Mouse (Mus musculus) heart, postnatal 0 days (tissue): Measurements from ENCODE around the gene Acadvl. TPM values are rescaled to one million over a fixed set of nuclear protein-coding genes. Genes with fewer than 3 reads are reported as not detected.

ENCODE experiments used
- ATAC-seq: fragments of 200-750 bp; cut with Nextera tagmentation; 2 replicates; pipeline ENCODE4 v1.8.0; 2017; ENCODE audit warnings: low read depth, moderate number of reproducible peaks, moderate library complexity; ENCODE audit not compliant: insufficient read depth
- DNase-seq: peaks from one replicate; pipeline ENCODE4 v3.0.0-alpha.2; 2016; ENCODE audit warnings: low spot score
- H3K27ac ChIP-seq: fragments of 300-500 bp; sonication (generic); 2 replicates; pipeline ENCODE4 v1.5.1; 2014; ENCODE audit warnings: low read depth, mild to moderate bottlenecking
- H3K27me3 ChIP-seq: fragments of 300-500 bp; sonication (generic); 2 replicates; pipeline ENCODE4 v1.6.1; 2014; ENCODE audit warnings: low read length, mixed read lengths; ENCODE audit not compliant: control insufficient read depth, insufficient read depth
- H3K36me3 ChIP-seq: fragments of 300-500 bp; sonication (generic); replicated peaks from 2 replicates; pipeline ENCODE4 v1.6.1; 2014; ENCODE audit warnings: low read length, mixed read lengths; ENCODE audit not compliant: control insufficient read depth, insufficient read depth
- H3K4me1 ChIP-seq: fragments of 300-500 bp; sonication (generic); 2 replicates; pipeline ENCODE4 v1.6.1; 2014; ENCODE audit warnings: antibody characterized with exemption; ENCODE audit not compliant: control insufficient read depth, insufficient read depth
- H3K4me2 ChIP-seq: fragments of 300-500 bp; sonication (generic); 2 replicates; pipeline ENCODE4 v1.6.1; 2014; ENCODE audit warnings: low read depth, mild to moderate bottlenecking, low read length, moderate library complexity
- H3K4me3 ChIP-seq: fragments of 300-500 bp; sonication (generic); 2 replicates; pipeline ENCODE4 v1.5.1; 2014; ENCODE audit warnings: low read depth, low read length
- H3K9ac ChIP-seq: fragments of 300-500 bp; sonication (generic); replicated peaks from 2 replicates; pipeline ENCODE4 v1.6.1; 2014; ENCODE audit warnings: low read depth, low read length, mixed read lengths
- H3K9me3 ChIP-seq: fragments of 300-500 bp; sonication (generic); replicated peaks from 2 replicates; pipeline ENCODE4 v1.6.1; 2016; ENCODE audit warnings: low read length; ENCODE audit not compliant: control insufficient read depth
- CTCF ChIP-seq: IDR thresholded peaks from 2 replicates; pipeline ENCODE4 v1.5.1; 2016; ENCODE audit warnings: antibody characterized with exemption, control low read depth, low read depth
- EP300 ChIP-seq: IDR thresholded peaks from 2 replicates; pipeline ENCODE4 v1.6.1; 2016; ENCODE audit warnings: antibody characterized with exemption, low read depth
- WGBS: fragments of 180-500 bp; shearing (Covaris S2); extraction: QIAGEN DNeasy Blood & Tissue Kit; methylation state at CpG from one replicate; pipeline ENCODE4 v1.1.7; 2014; 5-methylcytosine and 5-hydroxymethylcytosine counted together
- polyA plus RNA-seq: library from polyadenylated mRNA; unstranded; fragments of >200 nt; fragmentation: Nextera tagmentation; extraction: Ambion mirVana; gene quantifications from 2 replicates; pipeline ENCODE4 v1.2.1, GENCODE M21; 2015
- total RNA-seq: library from RNA; depleted of rRNA; stranded (reverse); fragments of >200 nt; gene quantifications from 2 replicates; pipeline ENCODE4 v1.2.3, GENCODE M21; 2014; ENCODE audit warnings: low replicate concordance

Acadvl gene
- total and polyA plus RNA-seq, 2 experiments from 2014 or later, result 469 to 815 TPM

DNA sequence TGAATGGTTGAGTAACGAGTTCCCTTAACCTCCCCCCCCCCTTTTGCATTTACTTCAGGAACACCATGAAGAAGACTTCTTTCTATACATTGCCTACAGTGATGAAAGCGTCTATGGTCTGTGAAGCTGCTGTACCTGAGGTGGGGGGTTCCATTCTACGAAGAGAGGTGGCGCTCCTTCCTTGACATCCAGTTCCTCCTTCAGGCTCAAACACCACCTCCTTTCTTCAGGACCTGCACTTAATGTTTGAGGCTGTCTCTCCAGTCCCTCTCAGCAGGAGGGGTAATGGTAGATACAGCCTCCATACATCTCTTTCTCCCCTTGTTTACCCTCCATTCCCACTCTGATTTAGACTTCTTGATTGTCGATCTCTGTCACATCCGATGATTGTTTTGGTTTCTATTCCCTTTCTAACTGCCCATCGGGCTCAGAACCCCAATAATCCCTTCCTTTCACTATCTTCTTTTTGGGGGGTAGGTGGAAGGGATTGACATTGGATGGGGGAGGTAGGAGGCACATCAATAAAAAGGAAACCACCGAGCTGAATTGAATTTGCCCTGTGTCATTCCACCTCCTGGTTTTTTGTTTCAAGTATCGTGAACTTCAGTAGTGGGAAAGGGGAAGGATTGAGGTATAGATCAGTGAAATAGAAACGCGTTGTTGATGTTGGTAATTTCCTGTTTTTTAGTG, 20.7 kb downstream of the Acadvl start:
- Histone ChIP-seq H3K9ac (no peak overlapping the region), H3K9me3 (no peaks in the 10 kb centered on the region), H3K4me2 (peak overlapping the region; percentile 46), H3K36me3 (peaks cover 41% of the 10 kb centered on the region), H3K4me3 (no peak overlapping the region), H3K4me1 (peaks cover 11% of the 10 kb centered on the region), H3K27ac (no peak overlapping the region), H3K27me3 (no peaks in the 10 kb centered on the region)
- no peak for ATAC-seq
- 84% methylated on average over 11 of the region's 11 CpGs for WGBS
- DNase-seq, result no peak
- TF ChIP-seq EP300, result no peak
- peak; percentile 12; the same call in 1 of the 2 replicates for TF ChIP-seq CTCF

DNA sequence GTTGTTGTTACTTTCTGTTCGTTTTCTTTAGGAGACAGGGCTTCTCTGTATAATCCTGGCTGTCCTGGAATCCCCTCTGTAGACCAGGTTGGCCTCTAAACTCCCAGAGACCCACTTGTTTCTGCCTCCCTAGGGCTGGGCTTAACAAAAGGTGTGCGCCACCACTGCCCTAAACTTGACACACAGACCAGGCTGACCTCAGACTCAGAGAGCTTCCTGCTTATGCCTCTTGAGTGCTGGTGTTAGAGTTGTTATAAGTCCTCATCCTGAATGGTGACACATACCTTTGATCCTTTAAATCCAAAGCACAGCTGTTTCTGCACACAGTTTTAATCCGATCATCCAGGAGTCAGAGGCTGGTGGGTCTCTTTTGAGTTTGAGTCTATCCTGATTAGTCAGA, 22.3 kb downstream of the Acadvl start:
- TF ChIP-seq EP300 (no peak), CTCF (no peak)
- Histone ChIP-seq H3K9ac (no peak overlapping the region), H3K9me3 (no peaks in the 10 kb centered on the region), H3K4me2 (peak overlapping the region; percentile 70; the same call in 1 of the 2 replicates), H3K4me1 (peaks cover 11% of the 10 kb centered on the region), H3K4me3 (peak overlapping the region; percentile 64; the same call in 1 of the 2 replicates), H3K27me3 (no peaks in the 10 kb centered on the region), H3K36me3 (peaks cover 41% of the 10 kb centered on the region), H3K27ac (no peak overlapping the region; the same call in 1 of the 2 replicates)
- ATAC-seq (no peak), DNase-seq (no peak)
- 85% methylated on average over 3 of the region's 3 CpGs for WGBS

DNA sequence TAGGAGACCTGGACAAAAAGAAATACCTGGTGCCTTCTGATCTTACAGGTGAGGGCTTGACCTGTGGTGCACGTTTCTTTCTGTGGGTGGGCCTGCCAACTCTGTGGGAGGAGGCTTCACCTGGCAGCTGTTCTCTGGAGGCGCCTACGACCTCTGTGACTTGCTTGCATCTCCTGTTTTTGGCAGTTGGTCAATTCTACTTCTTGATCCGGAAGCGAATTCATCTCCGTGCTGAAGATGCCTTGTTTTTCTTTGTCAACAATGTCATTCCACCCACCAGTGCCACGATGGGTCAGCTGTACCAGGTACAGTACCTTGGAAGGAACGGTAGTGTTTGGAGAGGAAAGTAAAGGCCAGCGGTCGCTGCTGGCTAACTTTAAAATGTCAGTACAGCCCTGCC, 22.8 kb downstream of the Acadvl start:
- H3K9me3 ChIP-seq, result no peaks in the 10 kb centered on the region
- peak overlapping the region; percentile 85 for H3K9ac ChIP-seq
- peaks cover 44% of the 10 kb centered on the region for H3K36me3 ChIP-seq
- WGBS, result 60% methylated on average over 10 of the region's 10 CpGs
- TF ChIP-seq CTCF (no peak), EP300 (no peak)
- ATAC-seq (no peak), DNase-seq (no peak)
- H3K27me3 ChIP-seq, result no peaks in the 10 kb centered on the region
- peak overlapping the region; percentile 64 for H3K4me3 ChIP-seq
- no peak overlapping the region; the same call in 1 of the 2 replicates for H3K27ac ChIP-seq
- peak overlapping the region; percentile 70 for H3K4me2 ChIP-seq
- peaks cover 11% of the 10 kb centered on the region for H3K4me1 ChIP-seq

DNA sequence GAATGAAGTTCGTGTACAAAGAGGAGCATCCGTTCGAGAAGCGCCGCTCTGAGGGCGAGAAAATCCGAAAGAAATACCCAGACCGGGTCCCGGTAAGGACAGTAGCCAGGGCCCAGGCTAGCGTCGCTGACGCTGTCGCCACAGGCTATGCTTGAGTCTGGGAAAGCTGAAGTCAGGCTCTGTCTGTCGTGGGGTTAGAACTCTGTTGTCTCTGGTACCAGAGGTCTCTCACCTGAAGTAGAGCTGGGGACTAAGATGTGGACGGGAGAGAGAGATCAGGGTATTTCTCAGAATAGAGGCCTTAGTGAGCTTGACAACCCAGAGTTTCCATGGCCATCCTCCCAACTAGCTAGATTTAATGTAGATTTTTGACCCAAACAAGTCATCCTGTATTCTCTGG, 23.5 kb downstream of the Acadvl start:
- Histone ChIP-seq H3K27ac (peak overlapping the region; percentile 94), H3K4me1 (peaks cover 11% of the 10 kb centered on the region), H3K4me2 (peak overlapping the region; percentile 70), H3K9me3 (no peaks in the 10 kb centered on the region), H3K9ac (peak overlapping the region; percentile 85), H3K4me3 (peak overlapping the region; percentile 64), H3K27me3 (no peaks in the 10 kb centered on the region), H3K36me3 (peaks cover 51% of the 10 kb centered on the region)
- DNase-seq (no peak), ATAC-seq (no peak; the same call in 1 of the 2 replicates)
- WGBS, result 1% methylated on average over 15 of the region's 15 CpGs
- no peak for TF ChIP-seq CTCF
- no peak for TF ChIP-seq EP300

DNA sequence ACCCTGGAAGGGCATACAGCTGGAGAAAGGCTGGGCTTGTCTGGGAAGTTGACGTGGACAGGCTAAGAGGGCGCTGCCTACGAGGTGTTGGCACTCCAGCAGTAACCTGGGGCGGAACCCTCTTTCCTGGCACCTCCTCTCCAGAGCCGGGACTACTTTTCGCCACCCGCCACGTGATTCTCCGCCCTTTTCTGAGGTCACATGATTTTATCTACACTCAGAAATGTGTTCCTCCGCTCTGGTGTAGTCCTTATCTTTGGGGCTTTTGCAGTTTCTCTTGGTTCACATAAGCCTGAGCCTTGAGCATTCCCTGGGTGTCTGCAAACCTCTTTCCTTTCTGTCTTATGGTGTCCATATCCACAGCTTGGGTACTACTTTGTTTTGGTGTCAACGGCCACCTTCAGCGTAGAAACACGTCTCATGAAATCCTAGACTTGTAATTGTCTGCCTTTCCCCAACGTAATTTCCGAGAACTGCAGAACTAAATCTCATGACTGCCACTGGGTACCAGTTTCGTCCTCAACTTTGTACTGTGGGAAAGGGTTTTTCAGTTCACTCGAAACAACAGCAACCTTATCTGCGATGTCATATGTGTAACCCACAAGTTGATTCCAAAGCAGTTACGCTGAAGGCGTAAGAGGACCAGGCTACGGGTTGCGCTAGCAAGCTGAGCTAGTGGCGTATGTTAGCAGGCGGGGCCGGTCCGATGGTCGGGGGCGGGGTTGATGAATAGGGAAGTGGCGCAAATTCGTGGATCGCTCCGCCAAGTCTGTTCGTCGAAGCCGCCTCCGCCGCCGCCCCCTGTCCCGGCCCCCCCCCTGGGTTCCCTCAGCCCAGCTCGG, 24.1 kb downstream of the Acadvl start, which contains the start of gene Gabarap:
Gene Gabarap, plus strand, starts transcription at position 294 of the 842 bp plus-strand sequence.
- H3K9me3 ChIP-seq, result no peaks in the 10 kb centered on the region
- peak within 1 kb of the TSS; percentile 64 for H3K4me3 ChIP-seq
- H3K4me2 ChIP-seq, result peak within 1 kb of the TSS; percentile 70
- H3K36me3 ChIP-seq, result peaks cover 57% of the 10 kb centered on the region
- no peaks in the 10 kb centered on the region for H3K27me3 ChIP-seq
- peaks cover 11% of the 10 kb centered on the region for H3K4me1 ChIP-seq
- under 1% methylated on average over 40 of the region's 40 CpGs for WGBS
- H3K9ac ChIP-seq, result peak within 1 kb of the TSS; percentile 85
- peak within 1 kb of the TSS; percentile 94 for H3K27ac ChIP-seq
- TF ChIP-seq EP300 (peak; percentile 60; the same call in 1 of the 2 replicates), CTCF (0 out of 2 replicates have a peak, but pooled peaks have one; percentile 17)
- DNase-seq, result peak; percentile 98
- ATAC-seq, result peak; percentile 74
